Mouse (Mus musculus): ENCODE measurements around the gene Mfn2.
"Not testable (repeated sequence)": the region's sequence is repeated elsewhere in the genome, so short reads cannot be mapped to it uniquely, and the experiment has no call there.

Mfn2 gene

GRCm38 (mm10) chr4:147866793-147867192 is 37.7 kb downstream of the Mfn2 start:
- not testable (repeated sequence) for DNase-seq

- no peak for DNase-seq
Measured at GRCm38 (mm10) chr4:147866056-147866455, 38.4 kb downstream of the Mfn2 start.

GRCm38 (mm10) chr4:147865651-147866050 is 38.9 kb downstream of the Mfn2 start:
- DNase-seq: no peak

DNA sequence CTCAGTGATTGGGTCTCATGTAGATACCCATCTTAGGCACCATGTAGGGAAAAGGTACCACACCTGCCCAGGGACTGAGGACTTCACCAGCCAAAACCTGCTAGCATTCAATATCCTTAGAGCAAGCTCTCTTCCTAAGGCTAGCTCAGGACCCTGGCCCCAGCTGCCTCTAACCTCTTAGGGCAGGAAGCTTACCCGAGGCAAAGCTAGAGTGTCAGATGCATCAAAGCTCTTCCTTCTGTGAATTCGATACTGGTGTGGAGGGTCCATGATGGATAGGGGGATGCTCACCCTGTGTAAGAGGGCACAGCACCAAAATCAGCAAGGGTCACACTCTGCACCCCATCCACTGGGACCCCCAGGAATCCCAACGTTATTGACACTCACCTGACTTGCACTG is 42.5 kb downstream of the Mfn2 start:
- no peak for DNase-seq

DNA sequence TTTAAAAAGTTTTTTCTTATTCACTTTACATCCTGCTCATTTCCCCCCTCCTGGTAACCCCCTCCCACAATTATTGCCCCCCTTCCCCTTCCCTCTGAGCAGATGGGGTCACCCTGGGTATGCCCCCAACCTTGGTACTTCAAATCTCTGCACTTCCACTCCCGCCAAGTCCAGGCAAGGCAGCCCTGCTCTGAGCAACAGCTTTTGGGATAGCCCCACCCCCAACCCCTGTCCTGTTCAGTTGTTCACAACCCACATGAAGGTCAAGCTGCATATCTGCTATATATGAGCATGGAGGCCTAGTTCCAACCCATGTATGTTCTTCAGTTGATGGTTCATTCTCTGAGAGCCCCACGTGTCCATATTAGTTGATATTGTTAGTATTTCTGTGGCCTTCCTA is 53.7 kb downstream of the Mfn2 start:
- no peak for DNase-seq

- DNase-seq: no peak
Measured at GRCm38 (mm10) chr4:147848584-147848991, 55.9 kb downstream of the Mfn2 start.

GRCm38 (mm10) chr4:147847614-147848583 is 56.6 kb downstream of the Mfn2 start, which contains the start of gene Zfp933:
Zfp933 (minus strand) TSS chr4:147848366.
- DNase-seq: peak; percentile 63

DNA sequence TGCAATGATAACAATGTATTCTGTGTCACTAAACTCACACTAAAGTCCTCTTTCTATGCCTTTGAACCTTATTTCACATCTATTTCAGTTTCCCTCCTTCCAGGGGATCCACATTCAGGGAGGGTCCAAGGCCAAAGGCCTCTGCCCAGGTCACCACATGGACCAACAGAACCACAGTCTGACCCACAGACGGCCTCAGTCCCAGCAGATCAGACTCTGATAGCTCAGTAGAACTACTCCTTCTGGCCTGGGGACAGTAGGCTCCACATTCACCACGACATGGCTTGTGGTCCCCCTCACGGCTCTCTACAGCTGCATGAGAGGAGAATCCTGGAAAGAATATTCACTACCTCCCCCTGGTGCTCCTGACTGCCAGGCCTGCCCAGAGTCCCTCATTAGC is 61.6 kb downstream of the Mfn2 start:
- DNase-seq: no peak

DNA sequence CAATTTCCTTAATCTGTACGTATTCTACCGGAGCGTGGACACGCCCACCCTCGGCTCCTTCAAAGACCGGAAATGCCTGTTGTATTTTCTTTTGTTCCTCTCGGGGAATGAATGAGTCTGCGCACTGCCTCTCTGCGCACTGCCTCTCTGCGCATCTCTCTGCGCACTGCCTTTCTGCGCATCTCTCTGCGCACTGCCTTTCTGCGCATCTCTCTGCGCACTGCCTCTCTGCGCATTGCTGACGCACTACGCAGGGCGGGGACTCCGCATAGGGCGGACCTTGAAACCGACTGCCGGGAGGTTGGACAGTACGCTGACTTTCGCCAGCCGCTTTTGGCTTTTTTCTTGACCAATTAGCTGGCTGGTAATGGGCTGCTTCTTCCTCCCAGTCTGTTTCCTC is 65.2 kb downstream of the Mfn2 start:
- DNase-seq: peak; percentile 14

GRCm38 (mm10) chr4:147824389-147824788 is 80.1 kb downstream of the Mfn2 start:
- DNase-seq: no peak
